Mouse (Mus musculus) kidney, postnatal 25 days (tissue): ENCODE data around the gene Nr1h5.

Source experiments
- DNase-seq, 2 experiments: peaks; one replicate each; pipeline ENCODE4 v3.0.0; 2021; ENCODE audit warnings: mixed read lengths in 2 of 2

The Nr1h5 gene

GRCm38 (mm10) chr3:102964033-102964432 is at the start of gene Nr1h5:
TSS of gene Nr1h5 (minus strand) at chr3:102964133.
- DNase-seq = no peak

- DNase-seq = no peak
Measured at GRCm38 (mm10) chr3:103001595-103001994, 37.7 kb upstream of the Nr1h5 start.

GRCm38 (mm10) chr3:102997591-102997990 is 33.7 kb upstream of the Nr1h5 start:
- DNase-seq = no peak

GRCm38 (mm10) chr3:102997036-102997435 is 33.1 kb upstream of the Nr1h5 start:
- no peak for DNase-seq

GRCm38 (mm10) chr3:102995605-102996321 is 31.8 kb upstream of the Nr1h5 start, which contains the start of gene Sike1:
TSS of gene Sike1 (plus strand) at chr3:102995708.
- DNase-seq = peak; percentile 97

GRCm38 (mm10) chr3:102995233-102995604 is 31.3 kb upstream of the Nr1h5 start:
- DNase-seq = no peak

GRCm38 (mm10) chr3:102992936-102993335 is 29.0 kb upstream of the Nr1h5 start:
- DNase-seq = no peak

GRCm38 (mm10) chr3:102991041-102991440 is 27.1 kb upstream of the Nr1h5 start:
- DNase-seq = no peak

GRCm38 (mm10) chr3:102980349-102980736 is 16.4 kb upstream of the Nr1h5 start:
- no peak for DNase-seq

GRCm38 (mm10) chr3:102979550-102980348 is 15.8 kb upstream of the Nr1h5 start:
- no peak for DNase-seq

- no peak for DNase-seq
Measured at GRCm38 (mm10) chr3:102976906-102977305, 13.0 kb upstream of the Nr1h5 start.

GRCm38 (mm10) chr3:102970508-102970907 is 6.6 kb upstream of the Nr1h5 start:
- DNase-seq = no peak

- no peak for DNase-seq
Measured at GRCm38 (mm10) chr3:102970067-102970466, 6.1 kb upstream of the Nr1h5 start.

GRCm38 (mm10) chr3:102955596-102955995 is 8.3 kb downstream of the Nr1h5 start:
- no peak for DNase-seq

- no peak for DNase-seq
Measured at GRCm38 (mm10) chr3:102955143-102955542, 8.8 kb downstream of the Nr1h5 start.

- no peak for DNase-seq
Measured at GRCm38 (mm10) chr3:102954476-102954875, 9.5 kb downstream of the Nr1h5 start.

- DNase-seq = no peak
Measured at GRCm38 (mm10) chr3:102946861-102947260, 17.1 kb downstream of the Nr1h5 start.

GRCm38 (mm10) chr3:102946312-102946711 is 17.6 kb downstream of the Nr1h5 start:
- no peak for DNase-seq

GRCm38 (mm10) chr3:102938100-102938499 is 25.8 kb downstream of the Nr1h5 start:
- no peak for DNase-seq

- DNase-seq = peak in 1 of 2 experiments; percentile 37
Measured at GRCm38 (mm10) chr3:102935451-102936354, 28.2 kb downstream of the Nr1h5 start, which contains the start of gene Sycp1. TSS of gene Sycp1 (minus strand) at chr3:102936100.

GRCm38 (mm10) chr3:102899136-102899535 is 64.8 kb downstream of the Nr1h5 start:
- no peak for DNase-seq
